Mouse (Mus musculus): ENCODE data around the gene Olig3.
A peak's percentile ranks its signal among the peaks of the same experiment; 100 is the strongest.
"Not testable (repeated sequence)": the region's sequence is repeated elsewhere in the genome, so short reads cannot be mapped to it uniquely, and the experiment has no call there.

The Olig3 gene

DNA sequence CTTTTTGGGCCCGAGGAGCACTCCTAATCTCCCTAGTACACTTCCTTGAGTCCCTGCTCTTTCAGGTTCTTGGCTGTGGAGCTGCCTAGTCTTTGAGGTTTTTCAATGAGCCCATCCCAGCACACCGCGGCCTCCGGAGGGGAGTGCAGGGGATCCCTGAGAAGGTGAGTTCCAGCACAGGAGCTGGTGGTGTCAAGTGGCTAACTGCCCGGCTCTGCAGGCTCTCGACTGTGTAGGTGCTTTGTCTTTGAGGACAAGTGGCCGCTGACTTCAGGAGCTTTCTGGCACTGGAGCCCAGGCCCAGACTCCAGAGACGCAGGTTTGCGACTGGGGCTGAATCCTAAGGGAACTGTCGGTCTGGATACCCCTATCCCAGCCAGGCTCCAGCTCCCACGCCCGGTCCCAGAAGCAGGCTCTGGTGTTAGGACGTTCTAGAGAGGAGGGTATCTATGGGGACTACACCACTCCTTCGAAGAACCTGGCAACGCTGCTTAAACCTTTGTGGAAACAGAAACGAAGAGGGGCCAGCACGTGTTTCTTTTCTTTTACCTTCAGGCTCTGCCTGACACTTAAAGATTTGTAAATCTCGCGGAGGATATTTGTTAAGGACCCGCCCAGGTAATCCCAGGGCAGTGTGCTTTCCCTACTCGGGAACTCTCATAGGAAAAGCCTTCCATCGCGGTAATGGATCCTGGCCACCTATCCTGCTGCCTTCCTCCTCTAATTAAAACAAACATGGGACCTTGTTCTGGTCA, 5.4 kb downstream of the Olig3 start:
- DNase-seq: no peak

GRCm38 (mm10) chr10:19362294-19362590, 5.9 kb downstream of the Olig3 start:
- DNase-seq: no peak

GRCm38 (mm10) chr10:19362861-19363260, 6.5 kb downstream of the Olig3 start:
- DNase-seq: no peak

DNA sequence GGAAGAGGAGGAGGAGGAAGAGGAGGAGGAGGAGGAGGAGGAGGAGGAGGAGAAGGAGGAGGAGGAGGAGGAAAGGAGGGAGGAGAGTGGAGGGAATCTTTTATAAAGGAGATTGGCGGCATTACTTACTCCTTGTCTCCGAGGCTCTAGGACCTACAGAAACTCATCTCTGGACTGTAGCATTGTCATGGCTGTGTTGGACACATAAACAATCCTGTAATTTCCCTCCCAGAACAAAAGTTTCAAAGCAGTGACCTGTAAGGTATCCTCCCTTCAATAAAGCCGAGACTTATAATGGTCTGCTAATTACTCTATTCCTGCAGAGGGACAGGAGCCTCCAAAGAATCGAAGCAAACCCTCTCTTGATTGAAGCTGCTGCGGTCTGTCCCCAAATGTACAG, 7.0 kb downstream of the Olig3 start:
- DNase-seq: no peak

- no peak for DNase-seq
Observed at GRCm38 (mm10) chr10:19369143-19369542, 12.8 kb downstream of the Olig3 start.

DNA sequence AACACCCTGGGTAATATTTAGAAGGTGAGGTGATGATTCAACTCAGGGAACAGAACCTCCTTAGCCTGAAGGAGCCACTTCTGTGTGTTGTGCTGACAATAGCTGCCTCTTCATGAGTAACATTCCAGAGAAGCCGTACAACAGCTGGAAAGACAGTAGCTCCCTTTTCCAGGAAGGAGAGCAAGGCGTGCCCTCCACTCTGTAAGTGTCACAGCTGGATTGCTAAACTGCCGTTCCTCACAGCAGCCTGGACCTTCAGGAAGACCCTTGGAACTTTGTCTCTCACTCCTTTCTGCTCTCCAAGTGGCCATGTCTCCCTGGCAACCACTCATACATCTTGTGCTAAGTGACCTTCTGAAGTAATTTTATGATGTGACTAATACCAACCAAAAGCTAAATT, 13.8 kb downstream of the Olig3 start:
- DNase-seq: no peak

- DNase-seq: no peak
Observed at GRCm38 (mm10) chr10:19372263-19372662, 15.9 kb downstream of the Olig3 start.

DNA sequence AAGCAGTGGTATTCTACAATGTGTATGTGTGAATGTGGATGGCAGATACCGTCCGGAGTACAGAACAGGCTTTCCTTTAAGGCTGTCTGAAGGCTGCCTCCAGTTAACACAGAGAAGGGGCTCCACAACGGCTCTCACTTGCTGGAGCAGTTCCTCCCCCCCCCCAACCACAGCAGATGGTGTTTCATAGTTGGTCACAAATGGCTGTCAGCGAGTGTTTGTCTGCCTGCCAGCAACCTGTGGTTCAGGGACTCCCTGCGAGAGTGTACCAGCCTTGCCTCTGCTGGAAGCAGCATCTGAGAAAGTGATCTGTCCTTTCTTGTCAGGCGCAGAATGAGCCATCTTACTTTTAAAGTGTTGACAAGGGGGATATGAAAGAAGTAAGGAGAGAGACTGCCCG, 17.5 kb downstream of the Olig3 start:
- no peak for DNase-seq

GRCm38 (mm10) chr10:19374311-19374710, 18.0 kb downstream of the Olig3 start:
- DNase-seq: no peak

GRCm38 (mm10) chr10:19375838-19376237, 19.5 kb downstream of the Olig3 start:
- DNase-seq: no peak

- DNase-seq: not testable (repeated sequence)
Observed at GRCm38 (mm10) chr10:19380971-19381370, 24.6 kb downstream of the Olig3 start.

DNA sequence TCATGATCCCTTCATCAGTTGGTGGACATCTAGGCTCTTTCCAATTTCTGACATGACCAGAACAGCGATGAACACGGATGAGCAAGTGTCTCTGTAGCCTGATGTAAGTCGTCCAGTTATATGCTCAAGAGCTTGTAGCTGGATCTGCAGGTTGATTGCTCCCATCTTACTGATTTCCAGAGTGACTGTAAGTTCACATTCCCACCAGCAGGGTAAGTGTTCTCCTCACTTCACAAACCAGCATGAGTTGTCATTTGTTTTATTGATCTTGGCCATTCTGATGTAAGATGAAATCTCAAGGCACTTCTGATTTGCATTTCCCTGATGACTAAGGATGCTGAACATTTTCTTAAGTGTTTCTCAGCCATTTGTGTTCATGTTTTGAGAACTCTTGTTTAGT, 27.8 kb downstream of the Olig3 start:
- DNase-seq: no peak

GRCm38 (mm10) chr10:19391819-19392218, 35.5 kb downstream of the Olig3 start:
- no peak for DNase-seq

DNA sequence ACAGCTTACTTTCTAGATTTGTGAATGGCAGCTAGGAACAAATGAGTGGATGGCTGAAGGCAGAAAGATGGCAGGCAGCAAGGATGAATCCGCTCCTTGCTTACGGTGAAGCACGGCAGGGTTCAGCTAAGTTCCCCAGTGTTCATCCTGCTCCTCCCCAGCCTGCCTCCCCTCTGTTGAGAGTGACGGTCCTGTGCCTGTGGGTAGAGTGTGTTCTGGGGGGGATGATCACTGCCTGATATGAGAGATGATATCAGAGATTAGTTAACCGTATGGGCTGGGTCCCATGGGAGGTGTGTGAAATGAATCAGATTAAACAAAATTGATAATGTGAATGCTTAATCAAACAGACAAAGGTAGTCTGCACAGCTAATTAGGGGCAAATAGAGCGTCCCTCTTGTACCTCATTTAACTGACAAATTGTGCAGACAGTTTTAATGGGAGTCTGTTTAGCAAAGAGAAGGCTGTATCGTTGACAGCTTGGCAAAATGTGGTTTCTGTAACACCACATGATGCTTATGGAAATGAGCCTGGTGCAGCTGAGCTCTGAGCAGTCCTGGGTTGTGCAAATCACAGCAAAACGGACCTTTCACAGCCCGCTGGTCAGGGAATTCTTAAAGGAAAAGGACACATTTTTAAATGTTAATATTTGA, 40.3 kb downstream of the Olig3 start:
- DNase-seq: peak; percentile 1

DNA sequence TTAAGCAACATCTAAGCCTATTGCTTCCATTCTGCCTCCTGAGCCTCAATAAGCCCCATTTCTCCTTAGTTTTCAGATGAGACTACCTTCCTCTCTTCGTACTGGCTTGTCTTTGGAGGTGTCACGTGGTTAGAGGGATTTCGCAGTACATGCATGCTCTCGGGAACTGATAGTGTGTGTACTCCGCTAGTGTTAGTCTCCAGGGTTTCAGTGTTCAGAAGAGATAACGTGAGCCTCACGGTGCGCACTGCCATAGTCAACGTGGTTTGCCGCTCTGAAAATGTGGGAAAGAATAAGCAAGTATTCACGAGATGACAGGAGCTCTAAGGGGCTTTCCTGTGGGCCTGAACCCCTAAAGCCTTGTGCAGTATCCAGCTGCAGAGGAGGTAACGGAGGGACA, 41.1 kb downstream of the Olig3 start:
- no peak for DNase-seq

DNA sequence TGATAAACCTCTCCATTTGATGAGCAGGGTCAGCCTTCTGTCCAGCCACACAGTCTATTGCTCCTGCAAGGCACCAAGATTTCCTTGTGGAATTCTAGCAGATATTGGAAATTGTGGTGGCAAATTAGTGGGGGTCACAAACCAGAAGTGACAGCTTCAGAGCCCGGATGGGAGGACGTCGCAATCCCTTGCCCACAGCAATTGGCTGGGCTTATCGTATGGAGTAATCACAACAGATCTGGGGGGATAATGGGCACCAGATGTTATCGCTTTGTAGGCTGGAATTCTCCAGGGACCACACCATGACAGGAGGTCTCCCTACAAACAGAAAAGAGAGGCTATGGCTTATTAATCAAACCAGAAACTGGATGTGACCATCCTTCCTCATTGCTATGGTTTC, 44.8 kb downstream of the Olig3 start:
- no peak for DNase-seq

GRCm38 (mm10) chr10:19404401-19404800, 48.1 kb downstream of the Olig3 start:
- no peak for DNase-seq

GRCm38 (mm10) chr10:19405959-19406358, 49.6 kb downstream of the Olig3 start:
- DNase-seq: no peak

DNA sequence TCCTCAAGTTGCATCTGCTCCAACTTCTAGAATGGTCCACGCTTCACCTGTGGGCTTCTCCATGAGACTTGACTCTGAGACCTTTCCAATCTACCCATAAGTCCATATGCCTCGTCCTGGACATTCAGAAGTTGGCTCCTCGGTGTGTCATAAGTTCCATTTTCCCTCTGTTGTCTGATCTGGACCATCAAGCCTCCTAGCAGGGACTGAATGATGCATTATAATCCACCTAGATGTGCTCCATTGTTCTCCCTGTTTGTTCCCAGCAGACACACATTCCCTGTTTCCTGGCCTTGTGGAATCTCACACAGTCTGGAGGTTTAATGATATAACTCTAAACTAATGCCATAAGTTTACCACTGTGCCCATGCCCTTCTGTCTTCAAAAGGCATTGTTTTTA, 50.8 kb downstream of the Olig3 start:
- DNase-seq: no peak
